Mouse (Mus musculus) monocyte, adult 59 days (primary cell): Measurements from ENCODE around the gene Grm2. TPM values are rescaled to one million over a fixed set of nuclear protein-coding genes. Genes with fewer than 3 reads are reported as not detected.

Experiments
- total RNA-seq, 2 experiments: library from RNA; stranded (reverse); gene quantifications; one replicate each; pipeline ENCODE4 v1.2.4; 2023

The Grm2 gene
- total RNA-seq, result not detected

GRCm38 (mm10) chr9:106655884-106656720 lies at the start of gene Grm2:
Gene Grm2, minus strand, starts transcription at chr9:106656082.

DNA sequence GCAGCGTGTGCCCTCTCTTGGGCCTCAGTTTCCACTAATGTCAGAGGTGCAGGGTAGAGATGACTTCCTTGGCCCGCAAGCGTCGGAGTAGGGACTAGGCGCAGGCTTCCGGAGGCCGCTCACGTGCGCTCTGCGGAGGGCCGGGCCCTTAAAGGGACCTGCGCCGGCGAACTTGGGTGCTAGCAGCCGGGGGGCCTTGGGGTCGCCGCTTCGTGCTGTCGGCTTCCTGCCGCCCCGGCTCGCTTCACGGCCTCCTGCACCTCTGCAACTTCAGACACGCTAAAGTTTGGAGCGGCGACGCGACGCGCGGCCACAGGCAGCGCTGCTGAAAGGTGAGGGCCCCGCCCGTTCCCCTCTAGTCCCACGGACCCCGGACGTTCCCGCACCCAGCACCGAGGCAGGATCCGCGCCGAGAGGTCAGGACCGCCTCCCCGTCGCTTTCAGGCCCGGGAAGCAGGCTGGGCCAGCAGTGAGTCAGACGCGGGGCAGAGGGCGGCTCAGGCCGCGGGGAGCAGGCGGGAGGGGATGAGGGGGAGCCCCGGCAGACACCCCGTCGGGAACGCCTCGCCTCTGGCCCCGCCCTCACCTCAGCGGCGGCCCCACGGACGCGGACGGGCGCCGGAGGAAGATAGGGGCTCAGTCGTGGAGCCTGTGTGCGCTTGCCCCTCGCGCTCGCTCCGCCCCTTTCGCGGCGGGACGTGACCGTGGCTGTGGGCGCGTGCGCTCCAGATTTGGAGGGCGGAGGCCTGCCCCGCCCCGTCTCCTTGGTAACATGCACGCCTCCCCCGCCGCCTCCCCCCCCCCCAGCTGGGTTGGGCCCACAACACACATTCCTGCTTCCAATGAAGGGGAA lies 29.6 kb upstream of the Grm2 start, which contains the start of gene Tex264:
Gene Tex264, minus strand, starts transcription at position 679 of the 853 bp plus-strand sequence.

DNA sequence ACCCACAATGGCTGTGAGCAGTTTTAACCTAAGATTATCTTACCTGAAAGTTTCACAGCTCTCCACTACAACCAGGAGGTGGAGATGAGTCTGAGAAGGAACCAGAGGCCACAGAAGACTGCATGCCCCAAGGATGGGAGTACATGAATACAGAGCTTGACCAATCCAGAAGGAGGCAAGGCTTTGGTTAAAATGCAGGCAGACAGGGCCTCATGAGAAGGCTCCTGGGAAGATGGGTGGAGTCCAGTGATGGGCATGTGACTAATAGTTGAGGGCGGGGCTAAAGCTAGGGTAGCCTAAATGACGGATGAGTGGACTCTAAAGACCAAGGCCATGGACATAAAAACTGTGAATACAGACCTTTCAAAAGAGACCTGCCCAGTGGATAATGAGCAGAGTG lies 29.6 kb downstream of the Grm2 start, which contains the start of gene Iqcf6:
Gene Iqcf6, plus strand, starts transcription at position 301 of the 400 bp plus-strand sequence.

Other genes with a start within 250 kb of the Grm2 start
- gene Rpl29, start 226.6 kb downstream of the Grm2 start, total RNA-seq, result 100 to 1,000 TPM; 647 to 744 TPM
- 1 to 10 TPM; 1.6 to 1.7 TPM for gene Acy1, start 217.8 kb downstream of the Grm2 start, total RNA-seq
- 1 to 10 TPM; 2.5 to 6.6 TPM for gene Abhd14b, start 208.6 kb downstream of the Grm2 start, total RNA-seq
- 1 to 10 TPM in 1 of 2 experiments, under 1 TPM in 1; 0.66 to 3.3 TPM for gene Abhd14a, start 208.4 kb downstream of the Grm2 start, total RNA-seq
- 1 to 10 TPM; 1.3 to 2.0 TPM for gene Pcbp4, start 202.8 kb downstream of the Grm2 start, total RNA-seq
- under 1 TPM; 0.27 to 0.31 TPM for gene Gpr62, start 190.1 kb downstream of the Grm2 start, total RNA-seq
- 10 to 100 TPM; 18.4 to 19.8 TPM for gene Rrp9, start 180.1 kb downstream of the Grm2 start, total RNA-seq
- 10 to 100 TPM; 28.7 to 34.4 TPM for gene Parp3, start 179.1 kb downstream of the Grm2 start, total RNA-seq
- not detected for gene Iqcf1, start 156.1 kb downstream of the Grm2 start, total RNA-seq
- not detected for gene Iqcf5, start 141.5 kb downstream of the Grm2 start, total RNA-seq
- not detected for gene Iqcf3, start 94.5 kb downstream of the Grm2 start, total RNA-seq
- not detected for gene Iqcf4, start 85.1 kb downstream of the Grm2 start, total RNA-seq
- not detected for gene Iqcf6, start 29.5 kb downstream of the Grm2 start, total RNA-seq
- gene Tex264, start 29.8 kb upstream of the Grm2 start, total RNA-seq, result 10 to 100 TPM; 33.1 to 36.4 TPM
- gene Rad54l2, start 133.1 kb upstream of the Grm2 start, total RNA-seq, result 10 to 100 TPM; 10.0 to 14.1 TPM
- gene Dcaf1, start 165.8 kb upstream of the Grm2 start, total RNA-seq, result 1 to 10 TPM; 4.4 to 6.8 TPM
- 10 to 100 TPM; 21.6 to 25.4 TPM for gene Rbm15b, start 231.3 kb upstream of the Grm2 start, total RNA-seq
- 100 to 1,000 TPM; 137 to 169 TPM for gene Manf, start 235.9 kb upstream of the Grm2 start, total RNA-seq